Mouse (Mus musculus): ENCODE results near the gene Ulk2.

Gene Ulk2

GRCm38 (mm10) chr11:61760518-61760917 is 94.4 kb downstream of the Ulk2 start:
- no peak for DNase-seq

- DNase-seq: no peak
Measured at GRCm38 (mm10) chr11:61757151-61757550, 97.7 kb downstream of the Ulk2 start.

GRCm38 (mm10) chr11:61751612-61752011 is 103.3 kb downstream of the Ulk2 start:
- DNase-seq: peak; percentile 26

GRCm38 (mm10) chr11:61747161-61747560 is 107.7 kb downstream of the Ulk2 start:
- DNase-seq: no peak

GRCm38 (mm10) chr11:61745781-61746180 is 109.1 kb downstream of the Ulk2 start:
- DNase-seq: no peak

- no peak for DNase-seq
Measured at GRCm38 (mm10) chr11:61744460-61744859, 110.4 kb downstream of the Ulk2 start.

GRCm38 (mm10) chr11:61743768-61744167 is 111.1 kb downstream of the Ulk2 start:
- no peak for DNase-seq

GRCm38 (mm10) chr11:61740500-61740899 is 114.4 kb downstream of the Ulk2 start:
- no peak for DNase-seq

- DNase-seq: no peak
Measured at GRCm38 (mm10) chr11:61737290-61737689, 117.6 kb downstream of the Ulk2 start.

- DNase-seq: no peak
Measured at GRCm38 (mm10) chr11:61732672-61733071, 122.2 kb downstream of the Ulk2 start.

GRCm38 (mm10) chr11:61728037-61728436 is 126.8 kb downstream of the Ulk2 start:
- DNase-seq: peak; percentile 56
